Mouse (Mus musculus) frontal cortex, postnatal 10 days (tissue): Measurements from ENCODE around the gene Pitpnm3.

Experiments
- DNase-seq, 2 experiments: peaks; one replicate each; pipeline ENCODE4 v3.0.0; 2022; ENCODE audit warnings: low spot score in 2 of 2, mixed read lengths in 1 of 2

The Pitpnm3 gene

GRCm38 (mm10) chr11:72050895-72051858 is 84.4 kb downstream of the Pitpnm3 start:
- DNase-seq, result peak in 1 of 2 experiments; percentile 62

GRCm38 (mm10) chr11:72050168-72050894 is 85.2 kb downstream of the Pitpnm3 start:
- DNase-seq, result no peak

- DNase-seq, result no peak
Observed at GRCm38 (mm10) chr11:72049171-72049759, 86.3 kb downstream of the Pitpnm3 start.

- no peak for DNase-seq
Observed at GRCm38 (mm10) chr11:72048730-72049129, 86.8 kb downstream of the Pitpnm3 start.

- no peak for DNase-seq
Observed at GRCm38 (mm10) chr11:72044231-72044630, 91.3 kb downstream of the Pitpnm3 start.

- no peak for DNase-seq
Observed at GRCm38 (mm10) chr11:72042631-72043030, 92.9 kb downstream of the Pitpnm3 start.

- peak; percentile 84 to 88 for DNase-seq
Observed at GRCm38 (mm10) chr11:72041768-72042607, 93.6 kb downstream of the Pitpnm3 start, which contains the start of gene Pimreg. TSS of gene Pimreg (plus strand) at chr11:72042032.

- no peak for DNase-seq
Observed at GRCm38 (mm10) chr11:72041290-72041767, 94.2 kb downstream of the Pitpnm3 start.

GRCm38 (mm10) chr11:72039599-72040386 is 95.8 kb downstream of the Pitpnm3 start:
- DNase-seq, result no peak

- DNase-seq, result peak in 1 of 2 experiments; percentile 77
Observed at GRCm38 (mm10) chr11:72037996-72038395, 97.6 kb downstream of the Pitpnm3 start.

- DNase-seq, result no peak
Observed at GRCm38 (mm10) chr11:72037409-72037808, 98.2 kb downstream of the Pitpnm3 start, which contains the start of gene Aipl1. TSS of gene Aipl1 (minus strand) at chr11:72037509.

GRCm38 (mm10) chr11:72032589-72032988 is 103.0 kb downstream of the Pitpnm3 start:
- no peak for DNase-seq

- DNase-seq, result no peak
Observed at GRCm38 (mm10) chr11:72032091-72032490, 103.5 kb downstream of the Pitpnm3 start.

GRCm38 (mm10) chr11:72031353-72031752 is 104.2 kb downstream of the Pitpnm3 start:
- no peak for DNase-seq

GRCm38 (mm10) chr11:72029143-72029542 is 106.4 kb downstream of the Pitpnm3 start:
- DNase-seq, result peak in 1 of 2 experiments; percentile 40

GRCm38 (mm10) chr11:72027836-72028235 is 107.7 kb downstream of the Pitpnm3 start:
- DNase-seq, result no peak

- DNase-seq, result no peak
Observed at GRCm38 (mm10) chr11:72026516-72026915, 109.1 kb downstream of the Pitpnm3 start.

GRCm38 (mm10) chr11:72025843-72026242 is 109.7 kb downstream of the Pitpnm3 start:
- DNase-seq, result no peak

GRCm38 (mm10) chr11:72024193-72024781 is 111.3 kb downstream of the Pitpnm3 start:
- peak in 1 of 2 experiments; percentile 66 for DNase-seq

- no peak for DNase-seq
Observed at GRCm38 (mm10) chr11:72023581-72023980, 112.0 kb downstream of the Pitpnm3 start.
